Mouse (Mus musculus) liver, embryonic 15.5 days (tissue): ENCODE results near the gene Sit1. TPM values are rescaled to one million over a fixed set of nuclear protein-coding genes. Genes with fewer than 3 reads are reported as not detected.

Experiments used
- ATAC-seq: fragments of 200-750 bp; cut with Nextera tagmentation; 2 replicates; pipeline ENCODE4 v1.8.0; 2017; ENCODE audit warnings: moderate number of reproducible peaks, mild to moderate bottlenecking, moderate library complexity; ENCODE audit not compliant: insufficient read depth
- H3K27ac ChIP-seq: fragments of 300-500 bp; sonication (generic); replicated peaks from 2 replicates; pipeline ENCODE4 v1.5.1; 2015; ENCODE audit warnings: mild to moderate bottlenecking, inconsistent platforms
- H3K27me3 ChIP-seq: fragments of 300-500 bp; sonication (generic); 2 replicates; pipeline ENCODE4 v1.6.1; 2015; ENCODE audit warnings: mild to moderate bottlenecking, inconsistent platforms
- H3K36me3 ChIP-seq: fragments of 300-500 bp; sonication (generic); replicated peaks from 2 replicates; pipeline ENCODE4 v1.6.1; 2015; ENCODE audit warnings: moderate library complexity, mild to moderate bottlenecking, inconsistent platforms
- H3K4me1 ChIP-seq: fragments of 300-500 bp; sonication (generic); replicated peaks from 2 replicates; pipeline ENCODE4 v1.6.1; 2015; ENCODE audit warnings: inconsistent platforms
- H3K4me2 ChIP-seq: fragments of 300-500 bp; sonication (generic); 2 replicates; pipeline ENCODE4 v1.6.1; 2015; ENCODE audit warnings: moderate library complexity, mild to moderate bottlenecking, inconsistent platforms
- H3K4me3 ChIP-seq: fragments of 300-500 bp; sonication (generic); replicated peaks from 2 replicates; pipeline ENCODE4 v1.5.1; 2015; ENCODE audit warnings: mild to moderate bottlenecking, inconsistent platforms
- H3K9ac ChIP-seq: fragments of 300-500 bp; sonication (generic); 2 replicates; pipeline ENCODE4 v1.6.1; 2015; ENCODE audit warnings: moderate library complexity, mild to moderate bottlenecking, inconsistent platforms
- H3K9me3 ChIP-seq: fragments of 300-500 bp; sonication (generic); replicated peaks from 2 replicates; pipeline ENCODE4 v1.6.1; 2016; ENCODE audit warnings: inconsistent platforms
- WGBS: fragments of 180-500 bp; shearing (Covaris S2); methylation state at CpG from one replicate; pipeline ENCODE4 v1.1.7; 2015; ENCODE audit warnings: mixed read lengths; ENCODE audit not compliant: insufficient replicate concordance; 5-methylcytosine and 5-hydroxymethylcytosine counted together
- polyA plus RNA-seq: library from polyadenylated mRNA; unstranded; fragments of >200 nt; fragmentation: Nextera tagmentation; extraction: Ambion mirVana; gene quantifications from 2 replicates; pipeline ENCODE4 v1.2.1, GENCODE M21; 2015

Sit1 gene
- polyA plus RNA-seq, 1 experiment from 2014 or later = 0.07 TPM

GRCm38 (mm10) chr4:43512653-43513052 is 29.1 kb upstream of the Sit1 start:
- Histone ChIP-seq H3K4me1 (peaks cover 25% of the 10 kb centered on the region), H3K36me3 (no peaks in the 10 kb centered on the region), H3K9me3 (no peaks in the 10 kb centered on the region), H3K4me3 (no peak overlapping the region), H3K9ac (no peak overlapping the region), H3K4me2 (no peak overlapping the region), H3K27me3 (peaks cover 11% of the 10 kb centered on the region; the same call in 1 of the 2 replicates), H3K27ac (no peak overlapping the region)
- WGBS = 55% methylated on average over 7 of the region's 7 CpGs
- ATAC-seq = no peak

GRCm38 (mm10) chr4:43511675-43512454 is 28.3 kb upstream of the Sit1 start:
- H3K36me3 ChIP-seq = no peaks in the 10 kb centered on the region
- 62% methylated on average over 19 of the region's 19 CpGs for WGBS
- H3K27me3 ChIP-seq = peaks cover 19% of the 10 kb centered on the region; the same call in 1 of the 2 replicates
- no peak overlapping the region for H3K4me2 ChIP-seq
- no peaks in the 10 kb centered on the region for H3K9me3 ChIP-seq
- H3K9ac ChIP-seq = no peak overlapping the region
- no peak for ATAC-seq
- no peak overlapping the region for H3K27ac ChIP-seq
- no peak overlapping the region for H3K4me3 ChIP-seq
- H3K4me1 ChIP-seq = peaks cover 27% of the 10 kb centered on the region

DNA sequence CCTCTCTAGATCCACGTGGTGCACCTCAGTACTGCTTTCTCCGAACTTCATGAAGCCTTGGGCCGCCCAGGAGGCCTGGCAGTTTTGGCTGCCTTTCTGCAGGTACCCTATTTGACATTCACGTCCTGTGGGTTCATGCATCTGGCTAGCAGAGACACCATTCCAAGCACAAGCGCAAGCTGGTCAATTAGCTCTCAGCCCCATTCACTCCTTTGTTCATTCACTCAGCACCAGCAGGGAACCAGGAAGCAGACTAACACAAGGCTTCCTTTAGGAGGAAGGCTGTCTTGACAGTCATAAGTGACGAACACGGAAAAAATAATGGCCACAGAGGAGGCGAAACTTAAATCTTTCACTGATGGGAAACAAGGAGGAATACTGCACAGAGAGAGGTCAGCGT is 25.6 kb upstream of the Sit1 start:
- Histone ChIP-seq H3K4me2 (peak overlapping the region; percentile 80), H3K36me3 (no peaks in the 10 kb centered on the region), H3K4me3 (peak overlapping the region; percentile 56), H3K9ac (no peak overlapping the region), H3K4me1 (peaks cover 24% of the 10 kb centered on the region), H3K9me3 (no peaks in the 10 kb centered on the region), H3K27me3 (peaks cover 24% of the 10 kb centered on the region; the same call in 1 of the 2 replicates), H3K27ac (0 out of 2 replicates have a peak overlapping the region, but pooled peaks have one; percentile 8)
- no peak for ATAC-seq
- 20% methylated on average over 9 of the region's 9 CpGs for WGBS

GRCm38 (mm10) chr4:43508666-43508997 is 25.1 kb upstream of the Sit1 start:
- Histone ChIP-seq H3K4me3 (peak overlapping the region; percentile 56), H3K9ac (peak overlapping the region; percentile 51), H3K27me3 (peaks cover 24% of the 10 kb centered on the region; the same call in 1 of the 2 replicates), H3K9me3 (no peaks in the 10 kb centered on the region), H3K4me2 (peak overlapping the region; percentile 80), H3K36me3 (no peaks in the 10 kb centered on the region), H3K4me1 (peaks cover 27% of the 10 kb centered on the region), H3K27ac (no peak overlapping the region)
- peak; percentile 69; the same call in 1 of the 2 replicates for ATAC-seq
- WGBS = under 1% methylated on average over 13 of the region's 13 CpGs

DNA sequence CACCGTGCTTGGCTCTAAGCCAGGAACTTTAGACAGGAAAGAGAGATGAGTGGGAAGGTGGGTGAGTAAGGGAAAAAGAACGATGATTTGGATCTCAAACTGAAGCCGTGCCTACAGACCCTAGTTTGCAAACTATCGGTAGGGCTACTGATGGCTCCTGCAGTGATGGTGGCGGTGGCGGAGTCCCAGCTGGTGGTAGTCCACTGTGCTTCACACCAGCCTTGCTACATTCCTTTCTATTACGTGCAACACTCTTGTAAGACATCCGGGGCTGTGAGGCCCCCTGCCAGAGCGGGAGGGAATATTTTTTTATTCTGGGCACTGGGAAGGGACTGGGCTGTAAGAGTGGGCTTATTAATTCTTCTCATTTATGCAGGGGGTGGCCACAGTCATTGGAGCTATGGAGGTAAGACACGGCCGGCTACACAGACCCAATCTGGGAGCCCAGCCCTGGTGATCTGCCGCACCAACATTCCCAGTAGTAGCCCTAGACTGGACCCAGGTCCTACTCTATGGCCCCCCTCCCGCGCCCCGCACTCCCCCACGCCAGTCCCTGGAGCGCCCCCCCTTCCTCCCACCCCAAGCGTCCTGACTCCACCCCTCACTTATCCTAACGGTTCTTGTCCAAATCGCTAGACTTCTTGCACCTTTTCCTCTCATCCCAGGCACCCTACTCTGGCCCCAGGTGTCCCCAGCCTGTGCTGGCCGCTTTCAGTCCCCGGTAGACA is 24.6 kb upstream of the Sit1 start:
- H3K4me2 ChIP-seq = peak overlapping the region; percentile 80
- no peak overlapping the region for H3K27ac ChIP-seq
- WGBS = 5% methylated on average over 22 of the region's 22 CpGs
- peak overlapping the region; percentile 51 for H3K9ac ChIP-seq
- no peaks in the 10 kb centered on the region for H3K9me3 ChIP-seq
- peaks cover 24% of the 10 kb centered on the region; the same call in 1 of the 2 replicates for H3K27me3 ChIP-seq
- 0 out of 2 replicates have a peak, but pooled peaks have one; percentile 8 for ATAC-seq
- H3K4me3 ChIP-seq = peak overlapping the region; percentile 56
- H3K4me1 ChIP-seq = peaks cover 27% of the 10 kb centered on the region
- H3K36me3 ChIP-seq = no peaks in the 10 kb centered on the region

GRCm38 (mm10) chr4:43506536-43507185 is 23.1 kb upstream of the Sit1 start, which contains the start of gene Car9:
Gene Car9 (plus strand): TSS chr4:43506966.
- ATAC-seq = no peak
- H3K4me3 ChIP-seq = 0 out of 2 replicates have a peak within 1 kb of the TSS, but pooled peaks have one; percentile 56

GRCm38 (mm10) chr4:43506074-43506473 is 22.5 kb upstream of the Sit1 start:
- WGBS = 74% methylated on average over 8 of the region's 8 CpGs
- Histone ChIP-seq H3K36me3 (no peaks in the 10 kb centered on the region), H3K4me2 (no peak overlapping the region), H3K4me3 (no peak overlapping the region), H3K9me3 (no peaks in the 10 kb centered on the region), H3K4me1 (peaks cover 27% of the 10 kb centered on the region), H3K27me3 (peaks cover 24% of the 10 kb centered on the region), H3K27ac (no peak overlapping the region), H3K9ac (no peak overlapping the region)
- no peak for ATAC-seq

More at GRCm38 (mm10) chr4:43506536-43507185, 23.1 kb upstream of the Sit1 start, which contains the start of gene Car9:
- Histone ChIP-seq H3K9ac (no peak within 1 kb of the TSS), H3K4me2 (peak within 1 kb of the TSS; percentile 80), H3K4me1 (peaks cover 27% of the 10 kb centered on the region), H3K36me3 (no peaks in the 10 kb centered on the region), H3K9me3 (no peaks in the 10 kb centered on the region), H3K27ac (no peak within 1 kb of the TSS), H3K27me3 (peaks cover 24% of the 10 kb centered on the region; the same call in 1 of the 2 replicates)
- WGBS = 59% methylated on average over 9 of the region's 9 CpGs

GRCm38 (mm10) chr4:43504269-43504668 is 20.7 kb upstream of the Sit1 start:
- no peaks in the 10 kb centered on the region for H3K36me3 ChIP-seq
- no peak overlapping the region for H3K27ac ChIP-seq
- WGBS = 18% methylated on average over 4 of the region's 4 CpGs
- H3K9ac ChIP-seq = 0 out of 2 replicates have a peak overlapping the region, but pooled peaks have one; percentile 2
- ATAC-seq = no peak
- H3K4me1 ChIP-seq = peaks cover 33% of the 10 kb centered on the region
- no peak overlapping the region for H3K4me3 ChIP-seq
- peaks cover 20% of the 10 kb centered on the region for H3K27me3 ChIP-seq
- H3K9me3 ChIP-seq = no peaks in the 10 kb centered on the region
- H3K4me2 ChIP-seq = no peak overlapping the region

DNA sequence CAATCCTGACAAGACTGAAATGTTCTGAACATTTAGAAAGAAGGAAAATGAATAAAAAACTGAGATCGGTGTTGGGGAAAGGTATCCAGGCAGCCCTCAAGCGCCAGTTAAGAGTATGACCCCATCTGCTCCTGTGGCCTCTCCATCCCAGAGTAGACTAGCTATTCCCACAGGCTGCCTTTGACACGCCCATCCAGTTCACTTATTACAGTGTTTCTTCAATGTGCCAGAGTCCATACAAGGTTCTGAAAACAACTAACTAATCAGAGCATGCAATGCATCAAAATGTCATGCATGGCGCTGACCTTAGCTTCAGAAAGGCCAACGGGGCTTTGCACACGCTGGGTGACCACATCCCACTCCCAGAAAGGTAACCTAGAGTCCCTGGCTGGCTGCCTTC is 20.0 kb upstream of the Sit1 start:
- H3K4me2 ChIP-seq = no peak overlapping the region
- H3K4me3 ChIP-seq = no peak overlapping the region
- H3K4me1 ChIP-seq = peaks cover 33% of the 10 kb centered on the region
- no peaks in the 10 kb centered on the region for H3K9me3 ChIP-seq
- ATAC-seq = no peak
- peaks cover 20% of the 10 kb centered on the region for H3K27me3 ChIP-seq
- no peak overlapping the region for H3K27ac ChIP-seq
- no peaks in the 10 kb centered on the region for H3K36me3 ChIP-seq
- H3K9ac ChIP-seq = no peak overlapping the region
- 67% methylated on average over 6 of the region's 6 CpGs for WGBS

- ATAC-seq = no peak
- H3K4me2 ChIP-seq = no peak overlapping the region
- H3K9ac ChIP-seq = no peak overlapping the region
- WGBS = 64% methylated on average over 2 of the region's 2 CpGs
- H3K27ac ChIP-seq = no peak overlapping the region
- no peaks in the 10 kb centered on the region for H3K36me3 ChIP-seq
- H3K4me1 ChIP-seq = peaks cover 33% of the 10 kb centered on the region
- no peaks in the 10 kb centered on the region for H3K9me3 ChIP-seq
- H3K4me3 ChIP-seq = no peak overlapping the region
- H3K27me3 ChIP-seq = peaks cover 17% of the 10 kb centered on the region
Observed at GRCm38 (mm10) chr4:43503041-43503440, 19.5 kb upstream of the Sit1 start.
